In the genomic region with DNA sequence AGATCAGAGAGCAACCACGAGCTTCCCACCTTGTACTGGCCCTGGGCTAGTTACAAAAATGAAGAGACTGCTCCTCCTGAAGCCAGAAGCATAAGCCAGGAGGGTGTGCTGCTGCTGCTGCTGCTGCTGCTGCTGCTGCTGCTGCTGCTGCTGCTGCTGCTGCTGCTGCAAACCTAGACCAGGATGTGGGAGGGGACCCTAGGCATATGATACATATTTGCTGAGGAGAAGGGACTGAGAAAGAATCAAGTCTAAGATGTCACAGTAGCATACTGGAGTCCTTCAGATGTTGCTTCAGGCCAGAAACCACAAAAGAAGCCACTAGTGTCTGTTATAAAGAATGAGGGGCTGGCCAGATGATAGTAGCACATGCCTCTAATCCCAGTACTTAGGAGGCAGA, we compare ENCODE assay signal across 10 mouse cellular contexts. TPM values are rescaled to one million over a fixed set of nuclear protein-coding genes. Genes with fewer than 3 reads are reported as not detected.
DNase-seq lines count a peak whose midpoint lies in the region; ATAC-seq and TF ChIP-seq lines count a peak whose summit lies in the region.
"Had no signal": no experiment of that assay in that cellular context is flagged by ENCODE, and none has a peak within 500 bp of the region (broad histone marks: within the 10 kb centered on the region; RNA-seq: fewer than 3 reads in every experiment).

No protein-coding gene starts in this region.

- H3K9me3 ChIP-seq in heart, embryonic 11.5 days (replicated peaks; ENCODE audit: control insufficient read depth, low read length): no peaks in the 10 kb centered on the region
- no peaks in the 10 kb centered on the region for H3K9me3 ChIP-seq in intestine, postnatal 0 days (ENCODE audit: control insufficient read depth)

- H3K27me3 ChIP-seq in heart, embryonic 11.5 days (ENCODE audit: control insufficient read depth, insufficient read depth, low read length): no peaks in the 10 kb centered on the region
- H3K27me3 ChIP-seq in spleen, adult 2 months (ENCODE audit: control insufficient read depth, insufficient read depth, low read length): no peaks in the 10 kb centered on the region
- no peaks in the 10 kb centered on the region for H3K27me3 ChIP-seq in intestine, postnatal 0 days (replicated peaks; ENCODE audit: control insufficient read depth, insufficient read depth, low read length)

- no peak for DNase-seq in heart, adult 9 months (ENCODE audit: low spot score in 2 of 2)
- DNase-seq in spleen, adult 2 months (ENCODE audit: low read depth in 1 of 2, low spot score in 2 of 2): no peak
- no peak for DNase-seq in spleen, adult 12 weeks (ENCODE audit: low spot score)
- peak; percentile 41 for DNase-seq in thymus, postnatal 4 days
- no peak for DNase-seq in embryo, embryonic 10.5 days (ENCODE audit: low spot score)
- no peak for DNase-seq in right cerebral cortex, postnatal 36 days (ENCODE audit: low spot score in 2 of 2)

- 23% methylated on average over 1 of the region's 1 CpGs for WGBS in heart, embryonic 11.5 days (ENCODE audit: insufficient replicate concordance)
- 0% methylated on average over 1 of the region's 1 CpGs for WGBS in spleen, adult 2 months
- 15% methylated on average over 1 of the region's 1 CpGs for WGBS in intestine, postnatal 0 days

- no peak overlapping the region for H3K9ac ChIP-seq in heart, embryonic 11.5 days (ENCODE audit: low read depth, low read length)
- no peak overlapping the region for H3K9ac ChIP-seq in intestine, postnatal 0 days (ENCODE audit: low read depth, low read length)
- H3K9ac ChIP-seq: liver, embryonic 14.5 days had no signal

- H3K27ac ChIP-seq in heart, embryonic 11.5 days (ENCODE audit: low read depth, low read length): 0 out of 2 replicates have a peak overlapping the region, but pooled peaks have one; percentile 38
- peak overlapping the region; percentile 88 for H3K27ac ChIP-seq in spleen, adult 2 months (ENCODE audit: insufficient read depth, low read length)
- H3K27ac ChIP-seq in intestine, postnatal 0 days (ENCODE audit: low read depth, low read length): no peak overlapping the region
- H3K27ac ChIP-seq: liver, embryonic 14.5 days had no signal

- no peak for ATAC-seq in heart, embryonic 11.5 days (replicated peaks; ENCODE audit: insufficient number of reproducible peaks, low FRiP score, low TSS enrichment)
- no peak for ATAC-seq in intestine, postnatal 0 days

- no peak overlapping the region for H3K4me2 ChIP-seq in heart, embryonic 11.5 days
- H3K4me2 ChIP-seq in intestine, postnatal 0 days (replicated peaks; ENCODE audit: low read depth): 0 out of 2 replicates have a peak overlapping the region, but pooled peaks have one; percentile 3

- H3K36me3 ChIP-seq in heart, embryonic 11.5 days (ENCODE audit: control insufficient read depth, insufficient read depth, low read length): no peaks in the 10 kb centered on the region
- H3K36me3 ChIP-seq in spleen, adult 2 months (ENCODE audit: control insufficient read depth, insufficient read depth, low read length): no peaks in the 10 kb centered on the region
- no peaks in the 10 kb centered on the region for H3K36me3 ChIP-seq in intestine, postnatal 0 days (ENCODE audit: control insufficient read depth, insufficient read depth)

- TF ChIP-seq CTCF in spleen, adult 2 months (IDR thresholded peaks at IDR 0.05; ENCODE audit: extremely low read depth, insufficient read depth, insufficient read length, insufficient replicate concordance): no peak
- no peak for TF ChIP-seq CTCF in intestine, postnatal 0 days (IDR thresholded peaks at IDR 0.05; ENCODE audit: low read depth)

- no peak for TF ChIP-seq POLR2A in spleen, adult 2 months (IDR thresholded peaks at IDR 0.05; ENCODE audit: low read depth, low read length)

- H3K4me1 ChIP-seq in heart, embryonic 11.5 days (ENCODE audit: control insufficient read depth, insufficient read depth, low read length): peaks cover 19% of the 10 kb centered on the region
- H3K4me1 ChIP-seq in spleen, adult 2 months (ENCODE audit: control insufficient read depth, insufficient read depth, insufficient read length): peaks cover 38% of the 10 kb centered on the region; the same call in 1 of the 2 replicates
- H3K4me1 ChIP-seq in intestine, postnatal 0 days (replicated peaks; ENCODE audit: control insufficient read depth, insufficient read depth, low read length): 0 out of 2 replicates have a peak, but pooled peaks cover 3% of the 10 kb centered on the region

- H3K4me3 ChIP-seq in heart, embryonic 11.5 days (ENCODE audit: low read depth, low read length): no peak overlapping the region
- H3K4me3 ChIP-seq in spleen, adult 2 months (ENCODE audit: extremely low read depth, insufficient read depth, insufficient read length): peak overlapping the region; percentile 22; the same call in 1 of the 2 replicates
- H3K4me3 ChIP-seq in intestine, postnatal 0 days (ENCODE audit: low read depth, low read length): no peak overlapping the region

RNA-seq across cellular contexts. Expression of a gene that starts 10.7 kb away (rescaled TPM):
- 525 and 599 TPM in 2 replicates for polyA plus RNA-seq in heart, embryonic 11.5 days (2014; fragmentation: Nextera tagmentation; extraction: Ambion mirVana)
- 42.1 and 55.5 TPM in 2 replicates for polyA plus RNA-seq in spleen, adult 2 months (2012; rRNA removed)
- 461 and 471 TPM in 2 replicates for polyA plus RNA-seq in intestine, postnatal 0 days (2015; fragmentation: Nextera tagmentation; extraction: Ambion mirVana)

RNA-seq across cellular contexts. Expression of a gene that starts 41.4 kb away (rescaled TPM):
- not detected in 2 replicates for polyA plus RNA-seq in heart, embryonic 11.5 days (2014; fragmentation: Nextera tagmentation; extraction: Ambion mirVana)
- polyA plus RNA-seq in spleen, adult 2 months (2012; rRNA removed): 3.2 and 4.9 TPM in 2 replicates
- polyA plus RNA-seq in intestine, postnatal 0 days (2015; fragmentation: Nextera tagmentation; extraction: Ambion mirVana): not detected in 2 replicates
- polyA plus RNA-seq: brain, embryonic 14.5 days; liver, embryonic 14.5 days had no signal
